Mouse (Mus musculus) olfactory bulb, adult 2 months (tissue): ENCODE data around the gene Chst8.

Source experiments
- CTCF ChIP-seq: fragments of 200-500 bp; IDR thresholded peaks from 2 replicates; pipeline ENCODE4 v1.5.1; 2012; ENCODE audit warnings: low read depth, mild to moderate bottlenecking, low read length, moderate library complexity; ENCODE audit not compliant: insufficient read depth
- POLR2A ChIP-seq: fragments of 200-500 bp; IDR thresholded peaks from 2 replicates; pipeline ENCODE4 v1.6.1; 2012; ENCODE audit warnings: mild to moderate bottlenecking, low read depth, low read length, moderate library complexity; ENCODE audit not compliant: insufficient read depth

- TF ChIP-seq CTCF, result no peak
- no peak for TF ChIP-seq POLR2A
Measured at GRCm38 (mm10) chr7:34818660-34819059, 6.1 kb upstream of the Chst8 start.
